Mouse (Mus musculus): ENCODE data around the gene Tex2. TPM values are rescaled to one million over a fixed set of nuclear protein-coding genes. Genes with fewer than 3 reads are reported as not detected.
A peak's percentile ranks its signal among the peaks of the same experiment; 100 is the strongest.
"Not testable (repeated sequence)": the region's sequence is repeated elsewhere in the genome, so short reads cannot be mapped to it uniquely, and the experiment has no call there.

Gene Tex2
- polyA plus RNA-seq, 1 experiment from 2014 or later, result 9.2 TPM

- Histone ChIP-seq H3K27ac (replicated peaks) (no peak overlapping the region), H3K9ac (no peak overlapping the region), H3K4me2 (peak overlapping the region; percentile 23), H3K36me3 (replicated peaks) (no peaks in the 10 kb centered on the region), H3K4me3 (replicated peaks) (no peak overlapping the region), H3K4me1 (replicated peaks) (peaks cover 5% of the 10 kb centered on the region; the same call in 1 of the 2 replicates), H3K9me3 (replicated peaks) (no peaks in the 10 kb centered on the region), H3K27me3 (no peaks in the 10 kb centered on the region)
- ATAC-seq (ENCODE audit: insufficient read depth), result no peak
- WGBS (ENCODE audit: insufficient replicate concordance), result 19% methylated on average over 9 of the region's 9 CpGs
Observed at GRCm38 (mm10) chr11:106640059-106640458, 26.8 kb upstream of the Tex2 start.

GRCm38 (mm10) chr11:106639356-106639692 is 26.1 kb upstream of the Tex2 start:
- Histone ChIP-seq H3K27ac (replicated peaks) (no peak overlapping the region), H3K4me2 (no peak overlapping the region), H3K9me3 (replicated peaks) (no peaks in the 10 kb centered on the region), H3K27me3 (no peaks in the 10 kb centered on the region), H3K9ac (no peak overlapping the region), H3K4me3 (replicated peaks) (no peak overlapping the region), H3K36me3 (replicated peaks) (no peaks in the 10 kb centered on the region), H3K4me1 (replicated peaks) (peaks cover 5% of the 10 kb centered on the region; the same call in 1 of the 2 replicates)
- WGBS (ENCODE audit: insufficient replicate concordance), result 29% methylated on average over 5 of the region's 5 CpGs
- ATAC-seq (ENCODE audit: insufficient read depth), result no peak

- Histone ChIP-seq H3K4me2 (no peak overlapping the region), H3K27me3 (no peaks in the 10 kb centered on the region), H3K9ac (no peak overlapping the region), H3K4me1 (replicated peaks) (peaks cover 5% of the 10 kb centered on the region; the same call in 1 of the 2 replicates), H3K36me3 (replicated peaks) (no peaks in the 10 kb centered on the region), H3K27ac (replicated peaks) (no peak overlapping the region), H3K9me3 (replicated peaks) (no peaks in the 10 kb centered on the region), H3K4me3 (replicated peaks) (no peak overlapping the region)
- no peak for ATAC-seq (ENCODE audit: insufficient read depth)
- 48% methylated on average over 9 of the region's 9 CpGs for WGBS (ENCODE audit: insufficient replicate concordance)
Observed at GRCm38 (mm10) chr11:106638551-106639355, 25.5 kb upstream of the Tex2 start.

- H3K4me1 ChIP-seq (replicated peaks), result peaks cover 5% of the 10 kb centered on the region; the same call in 1 of the 2 replicates
- H3K36me3 ChIP-seq (replicated peaks), result no peaks in the 10 kb centered on the region
- no peak overlapping the region for H3K9ac ChIP-seq
- H3K27me3 ChIP-seq, result no peaks in the 10 kb centered on the region
- WGBS (ENCODE audit: insufficient replicate concordance), result 40% methylated on average over 7 of the region's 7 CpGs
- ATAC-seq (ENCODE audit: insufficient read depth), result no peak
- no peak overlapping the region for H3K4me2 ChIP-seq
- no peak overlapping the region for H3K4me3 ChIP-seq (replicated peaks)
- no peaks in the 10 kb centered on the region for H3K9me3 ChIP-seq (replicated peaks)
- no peak overlapping the region for H3K27ac ChIP-seq (replicated peaks)
Observed at GRCm38 (mm10) chr11:106637754-106638153, 24.5 kb upstream of the Tex2 start.

GRCm38 (mm10) chr11:106635946-106636345 is 22.7 kb upstream of the Tex2 start:
- Histone ChIP-seq H3K4me3 (replicated peaks) (no peak overlapping the region), H3K9me3 (replicated peaks) (peaks cover 3% of the 10 kb centered on the region; the same call in 1 of the 2 replicates), H3K4me1 (replicated peaks) (peaks cover 5% of the 10 kb centered on the region; the same call in 1 of the 2 replicates), H3K36me3 (replicated peaks) (no peaks in the 10 kb centered on the region), H3K27me3 (no peaks in the 10 kb centered on the region), H3K4me2 (no peak overlapping the region), H3K27ac (replicated peaks) (no peak overlapping the region), H3K9ac (no peak overlapping the region)
- ATAC-seq (ENCODE audit: insufficient read depth), result no peak
- 39% methylated on average over 2 of the region's 2 CpGs for WGBS (ENCODE audit: insufficient replicate concordance)

GRCm38 (mm10) chr11:106634175-106634574 is 21.0 kb upstream of the Tex2 start:
- 72% methylated on average over 3 of the region's 3 CpGs for WGBS (ENCODE audit: insufficient replicate concordance)
- H3K36me3 ChIP-seq (replicated peaks); H3K27me3 ChIP-seq; H3K27ac ChIP-seq (replicated peaks); ATAC-seq (ENCODE audit: insufficient read depth); H3K4me1 ChIP-seq (replicated peaks); H3K9me3 ChIP-seq (replicated peaks); H3K9ac ChIP-seq; H3K4me2 ChIP-seq; H3K4me3 ChIP-seq (replicated peaks): not testable (repeated sequence)

- Histone ChIP-seq H3K27ac (replicated peaks) (no peak overlapping the region), H3K4me3 (replicated peaks) (no peak overlapping the region)
Observed at GRCm38 (mm10) chr11:106633456-106633855, 20.2 kb upstream of the Tex2 start.

GRCm38 (mm10) chr11:106627692-106628091 is 14.5 kb upstream of the Tex2 start:
- Histone ChIP-seq H3K27me3 (no peaks in the 10 kb centered on the region), H3K4me2 (no peak overlapping the region), H3K36me3 (replicated peaks) (no peaks in the 10 kb centered on the region), H3K4me1 (replicated peaks) (no peaks in the 10 kb centered on the region), H3K9me3 (replicated peaks) (peaks cover 3% of the 10 kb centered on the region; the same call in 1 of the 2 replicates), H3K4me3 (replicated peaks) (no peak overlapping the region), H3K27ac (replicated peaks) (no peak overlapping the region), H3K9ac (no peak overlapping the region)
- 0 out of 2 replicates have a peak, but pooled peaks have one; percentile 40 for ATAC-seq (ENCODE audit: insufficient read depth)
- WGBS (ENCODE audit: insufficient replicate concordance), result 16% methylated on average over 6 of the region's 6 CpGs

More at GRCm38 (mm10) chr11:106633456-106633855, 20.2 kb upstream of the Tex2 start:
- H3K4me2 ChIP-seq, result no peak overlapping the region
- no peaks in the 10 kb centered on the region for H3K27me3 ChIP-seq
- ATAC-seq (ENCODE audit: insufficient read depth), result no peak
- H3K9me3 ChIP-seq (replicated peaks), result peaks cover 3% of the 10 kb centered on the region; the same call in 1 of the 2 replicates
- no peaks in the 10 kb centered on the region for H3K4me1 ChIP-seq (replicated peaks)
- no peaks in the 10 kb centered on the region for H3K36me3 ChIP-seq (replicated peaks)
- 63% methylated on average over 2 of the region's 2 CpGs for WGBS (ENCODE audit: insufficient replicate concordance)
- H3K9ac ChIP-seq, result no peak overlapping the region

GRCm38 (mm10) chr11:106625577-106625976 is 12.4 kb upstream of the Tex2 start:
- no peak overlapping the region for H3K9ac ChIP-seq
- WGBS (ENCODE audit: insufficient replicate concordance), result 35% methylated on average over 3 of the region's 3 CpGs
- no peaks in the 10 kb centered on the region for H3K4me1 ChIP-seq (replicated peaks)
- no peak overlapping the region for H3K4me2 ChIP-seq
- H3K4me3 ChIP-seq (replicated peaks), result no peak overlapping the region
- no peak overlapping the region for H3K27ac ChIP-seq (replicated peaks)
- ATAC-seq (ENCODE audit: insufficient read depth), result no peak
- no peaks in the 10 kb centered on the region for H3K27me3 ChIP-seq
- H3K36me3 ChIP-seq (replicated peaks), result no peaks in the 10 kb centered on the region
- no peaks in the 10 kb centered on the region for H3K9me3 ChIP-seq (replicated peaks)

- Histone ChIP-seq H3K27me3 (0 out of 2 replicates have a peak, but pooled peaks cover 5% of the 10 kb centered on the region), H3K4me2 (no peak overlapping the region), H3K9me3 (replicated peaks) (no peaks in the 10 kb centered on the region), H3K9ac (no peak overlapping the region), H3K27ac (replicated peaks) (no peak overlapping the region; the same call in 1 of the 2 replicates), H3K4me1 (replicated peaks) (peaks cover 3% of the 10 kb centered on the region; the same call in 1 of the 2 replicates), H3K36me3 (replicated peaks) (no peaks in the 10 kb centered on the region), H3K4me3 (replicated peaks) (no peak overlapping the region)
- no peak for ATAC-seq (ENCODE audit: insufficient read depth)
- WGBS (ENCODE audit: insufficient replicate concordance), result 46% methylated on average over 2 of the region's 2 CpGs
Observed at GRCm38 (mm10) chr11:106623629-106624028, 10.4 kb upstream of the Tex2 start.

- no peak for ATAC-seq (ENCODE audit: insufficient read depth)
- 0 out of 2 replicates have a peak, but pooled peaks cover 5% of the 10 kb centered on the region for H3K27me3 ChIP-seq
Observed at GRCm38 (mm10) chr11:106622056-106622455, 8.8 kb upstream of the Tex2 start.

More at GRCm38 (mm10) chr11:106622056-106622455, 8.8 kb upstream of the Tex2 start:
- no peak overlapping the region for H3K9ac ChIP-seq
- no peak overlapping the region for H3K27ac ChIP-seq (replicated peaks)
- WGBS (ENCODE audit: insufficient replicate concordance), result 34% methylated on average over 8 of the region's 8 CpGs
- peaks cover 3% of the 10 kb centered on the region; the same call in 1 of the 2 replicates for H3K4me1 ChIP-seq (replicated peaks)
- no peak overlapping the region for H3K4me3 ChIP-seq (replicated peaks)
- H3K36me3 ChIP-seq (replicated peaks), result no peaks in the 10 kb centered on the region
- no peak overlapping the region for H3K4me2 ChIP-seq
- H3K9me3 ChIP-seq (replicated peaks), result no peaks in the 10 kb centered on the region

Measured in liver, embryonic 15.5 days (tissue).